Mouse (Mus musculus): ENCODE measurements at regions not wholly inside any gene's neighbourhood (a gene's known extent, or its start where the extent isn't known, plus 50 kb on each side); places are given as distances from the start of the nearest gene placed in this dataset.

GRCm38 (mm10) chrX:12426664-12427063 is 160.9 kb upstream of the Atp6ap2 start:
- Histone ChIP-seq H3ac (ENCODE audit: control insufficient read depth, insufficient read length, low read depth) (no peak overlapping the region), H3K79me2 (ENCODE audit: control insufficient read depth, insufficient read depth) (no peaks in the 10 kb centered on the region), H3K79me3 (ENCODE audit: low read depth) (no peaks in the 10 kb centered on the region), H3K4me3 (ENCODE audit: insufficient read depth, poor library complexity, severe bottlenecking) (no peak overlapping the region), H3K27me3 (ENCODE audit: control insufficient read depth, insufficient read depth, insufficient read length) (no peaks in the 10 kb centered on the region), H3K36me3 (ENCODE audit: control insufficient read depth, insufficient read depth) (no peaks in the 10 kb centered on the region)
- no peak for TF ChIP-seq FOSL1 (IDR thresholded peaks at IDR 0.05; ENCODE audit: insufficient read depth, low read length, poor library complexity, severe bottlenecking)
- no peak for TF ChIP-seq CEBPB (IDR thresholded peaks at IDR 0.05; ENCODE audit: low read depth)
- TF ChIP-seq CTCF (IDR thresholded peaks at IDR 0.05; ENCODE audit: control insufficient read depth, insufficient read depth, insufficient read length), result no peak
- TF ChIP-seq MAX (IDR thresholded peaks at IDR 0.05), result no peak
- TF ChIP-seq MYOD1 (IDR thresholded peaks at IDR 0.05; ENCODE audit: control insufficient read depth, insufficient read length, low read depth), result no peak
- no peak for TF ChIP-seq USF1 (IDR thresholded peaks at IDR 0.05; ENCODE audit: low read depth)
- no peak for TF ChIP-seq MYOG (IDR thresholded peaks at IDR 0.05; ENCODE audit: control insufficient read depth, extremely low read depth, insufficient read length)

DNA sequence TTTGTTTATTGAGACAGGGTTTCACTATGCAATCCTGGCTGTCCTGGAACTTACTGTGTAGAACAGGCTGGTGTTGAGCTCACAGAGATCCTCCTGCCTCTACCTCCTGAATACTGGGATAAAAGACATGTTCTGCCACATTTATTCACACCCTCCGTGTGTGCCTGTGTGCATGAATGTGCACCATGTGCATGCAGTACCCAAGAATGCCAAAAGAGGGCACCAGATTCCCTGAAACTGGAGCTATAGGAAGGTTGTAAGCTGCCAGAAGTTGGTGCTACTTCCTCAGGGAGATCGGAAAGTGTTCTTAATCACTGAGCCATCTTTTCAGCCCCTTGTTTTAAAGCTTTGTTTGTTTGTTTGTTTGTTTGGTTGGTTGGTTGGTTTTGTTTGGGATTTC is 155.3 kb upstream of the Atp6ap2 start:
- Histone ChIP-seq H3K79me2 (ENCODE audit: control insufficient read depth, insufficient read depth) (no peaks in the 10 kb centered on the region), H3K27me3 (ENCODE audit: control insufficient read depth, insufficient read depth, insufficient read length) (no peaks in the 10 kb centered on the region), H3K4me3 (ENCODE audit: insufficient read depth, poor library complexity, severe bottlenecking) (no peak overlapping the region), H3ac (ENCODE audit: control insufficient read depth, insufficient read length, low read depth) (no peak overlapping the region), H3K79me3 (ENCODE audit: low read depth) (no peaks in the 10 kb centered on the region), H3K36me3 (ENCODE audit: control insufficient read depth, insufficient read depth) (no peaks in the 10 kb centered on the region)
- no peak for TF ChIP-seq CEBPB (IDR thresholded peaks at IDR 0.05; ENCODE audit: low read depth)
- TF ChIP-seq MYOG (IDR thresholded peaks at IDR 0.05; ENCODE audit: control insufficient read depth, extremely low read depth, insufficient read length), result no peak
- TF ChIP-seq FOSL1 (IDR thresholded peaks at IDR 0.05; ENCODE audit: insufficient read depth, low read length, poor library complexity, severe bottlenecking), result no peak
- TF ChIP-seq MYOD1 (IDR thresholded peaks at IDR 0.05; ENCODE audit: control insufficient read depth, insufficient read length, low read depth), result no peak
- TF ChIP-seq CTCF (IDR thresholded peaks at IDR 0.05; ENCODE audit: control insufficient read depth, insufficient read depth, insufficient read length), result no peak
- TF ChIP-seq USF1 (IDR thresholded peaks at IDR 0.05; ENCODE audit: low read depth), result no peak
- TF ChIP-seq MAX (IDR thresholded peaks at IDR 0.05), result no peak

- Histone ChIP-seq H3K79me2 (ENCODE audit: control insufficient read depth, insufficient read depth) (no peaks in the 10 kb centered on the region), H3ac (ENCODE audit: control insufficient read depth, insufficient read length, low read depth) (no peak overlapping the region), H3K36me3 (ENCODE audit: control insufficient read depth, insufficient read depth) (no peaks in the 10 kb centered on the region), H3K27me3 (ENCODE audit: control insufficient read depth, insufficient read depth, insufficient read length) (no peaks in the 10 kb centered on the region), H3K79me3 (ENCODE audit: low read depth) (no peaks in the 10 kb centered on the region), H3K4me3 (ENCODE audit: insufficient read depth, poor library complexity, severe bottlenecking) (no peak overlapping the region)
- TF ChIP-seq MYOD1 (IDR thresholded peaks at IDR 0.05; ENCODE audit: control insufficient read depth, insufficient read length, low read depth) (no peak), CTCF (IDR thresholded peaks at IDR 0.05; ENCODE audit: control insufficient read depth, insufficient read depth, insufficient read length) (no peak), CEBPB (IDR thresholded peaks at IDR 0.05; ENCODE audit: low read depth) (no peak), USF1 (IDR thresholded peaks at IDR 0.05; ENCODE audit: low read depth) (no peak), MAX (IDR thresholded peaks at IDR 0.05) (no peak), MYOG (IDR thresholded peaks at IDR 0.05; ENCODE audit: control insufficient read depth, extremely low read depth, insufficient read length) (no peak), FOSL1 (IDR thresholded peaks at IDR 0.05; ENCODE audit: insufficient read depth, low read length, poor library complexity, severe bottlenecking) (no peak)
Measured at GRCm38 (mm10) chrX:12435656-12436055, 151.9 kb upstream of the Atp6ap2 start.

DNA sequence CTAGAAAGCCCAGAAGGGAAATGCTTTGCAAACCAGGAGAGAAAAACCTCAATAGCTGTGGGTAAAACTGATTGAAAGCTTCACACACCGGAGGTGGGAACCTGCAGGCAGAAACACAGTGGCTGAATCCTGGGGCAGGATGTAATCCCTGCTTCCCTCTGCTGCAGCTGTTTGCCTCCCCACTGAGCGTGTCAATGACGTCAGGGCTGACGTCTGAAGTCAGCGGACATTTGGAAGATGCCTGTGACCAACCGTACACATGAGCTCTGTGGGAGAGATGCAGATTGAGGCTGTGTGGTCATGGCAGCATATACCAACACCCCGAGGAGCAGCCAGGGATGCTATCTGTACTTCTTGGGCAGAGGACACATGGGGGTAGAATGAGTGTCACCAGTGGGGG is 151.5 kb upstream of the Atp6ap2 start:
- H3ac ChIP-seq (ENCODE audit: control insufficient read depth, insufficient read length, low read depth), result no peak overlapping the region
- no peak overlapping the region for H3K4me3 ChIP-seq (ENCODE audit: insufficient read depth, poor library complexity, severe bottlenecking)
- H3K79me3 ChIP-seq (ENCODE audit: low read depth), result no peaks in the 10 kb centered on the region
- H3K27me3 ChIP-seq (ENCODE audit: control insufficient read depth, insufficient read depth, insufficient read length), result no peaks in the 10 kb centered on the region
- no peaks in the 10 kb centered on the region for H3K79me2 ChIP-seq (ENCODE audit: control insufficient read depth, insufficient read depth)
- H3K36me3 ChIP-seq (ENCODE audit: control insufficient read depth, insufficient read depth), result no peaks in the 10 kb centered on the region
- TF ChIP-seq MYOD1 (IDR thresholded peaks at IDR 0.05; ENCODE audit: control insufficient read depth, insufficient read length, low read depth) (peak; percentile 84), MYOG (IDR thresholded peaks at IDR 0.05; ENCODE audit: control insufficient read depth, extremely low read depth, insufficient read length) (no peak)

GRCm38 (mm10) chrX:12439447-12439846 is 148.2 kb upstream of the Atp6ap2 start:
- Histone ChIP-seq H3K79me2 (ENCODE audit: control insufficient read depth, insufficient read depth) (no peaks in the 10 kb centered on the region), H3ac (ENCODE audit: control insufficient read depth, insufficient read length, low read depth) (no peak overlapping the region), H3K4me3 (ENCODE audit: insufficient read depth, poor library complexity, severe bottlenecking) (no peak overlapping the region), H3K79me3 (ENCODE audit: low read depth) (no peaks in the 10 kb centered on the region), H3K36me3 (ENCODE audit: control insufficient read depth, insufficient read depth) (no peaks in the 10 kb centered on the region), H3K27me3 (ENCODE audit: control insufficient read depth, insufficient read depth, insufficient read length) (no peaks in the 10 kb centered on the region)
- TF ChIP-seq MYOD1 (IDR thresholded peaks at IDR 0.05; ENCODE audit: control insufficient read depth, insufficient read length, low read depth), result peak; percentile 89
- TF ChIP-seq CEBPB (IDR thresholded peaks at IDR 0.05; ENCODE audit: low read depth), result no peak

GRCm38 (mm10) chrX:12443794-12444193 is 143.8 kb upstream of the Atp6ap2 start:
- Histone ChIP-seq H3K79me3 (ENCODE audit: low read depth) (no peaks in the 10 kb centered on the region), H3K36me3 (ENCODE audit: control insufficient read depth, insufficient read depth) (no peaks in the 10 kb centered on the region), H3K4me3 (ENCODE audit: insufficient read depth, poor library complexity, severe bottlenecking) (no peak overlapping the region), H3K79me2 (ENCODE audit: control insufficient read depth, insufficient read depth) (no peaks in the 10 kb centered on the region), H3K27me3 (ENCODE audit: control insufficient read depth, insufficient read depth, insufficient read length) (no peaks in the 10 kb centered on the region), H3ac (ENCODE audit: control insufficient read depth, insufficient read length, low read depth) (no peak overlapping the region)
- TF ChIP-seq USF1 (IDR thresholded peaks at IDR 0.05; ENCODE audit: low read depth) (no peak), MYOG (IDR thresholded peaks at IDR 0.05; ENCODE audit: control insufficient read depth, extremely low read depth, insufficient read length) (no peak), CEBPB (IDR thresholded peaks at IDR 0.05; ENCODE audit: low read depth) (no peak), FOSL1 (IDR thresholded peaks at IDR 0.05; ENCODE audit: insufficient read depth, low read length, poor library complexity, severe bottlenecking) (no peak), MAX (IDR thresholded peaks at IDR 0.05) (no peak), MYOD1 (IDR thresholded peaks at IDR 0.05; ENCODE audit: control insufficient read depth, insufficient read length, low read depth) (no peak), CTCF (IDR thresholded peaks at IDR 0.05; ENCODE audit: control insufficient read depth, insufficient read depth, insufficient read length) (no peak)

Measured in C2C12 (cell line).